Mouse (Mus musculus): ENCODE data around the gene Kazald1.
A peak's percentile ranks its signal among the peaks of the same experiment; 100 is the strongest.

GRCm38 (mm10) chr19:45081279-45081678, 6.2 kb downstream of the Kazald1 start:
- TF ChIP-seq CTCF (IDR thresholded peaks at IDR 0.05; ENCODE audit: low read depth, low read length): peak; percentile 89
- no peak for TF ChIP-seq POLR2A (IDR thresholded peaks at IDR 0.05; ENCODE audit: insufficient read depth, low read length)
- no peak for TF ChIP-seq EP300 (IDR thresholded peaks at IDR 0.05; ENCODE audit: insufficient read depth, low read depth, low read length)
